30 mouse cellular contexts compared by ENCODE assay signal in the genomic region with DNA sequence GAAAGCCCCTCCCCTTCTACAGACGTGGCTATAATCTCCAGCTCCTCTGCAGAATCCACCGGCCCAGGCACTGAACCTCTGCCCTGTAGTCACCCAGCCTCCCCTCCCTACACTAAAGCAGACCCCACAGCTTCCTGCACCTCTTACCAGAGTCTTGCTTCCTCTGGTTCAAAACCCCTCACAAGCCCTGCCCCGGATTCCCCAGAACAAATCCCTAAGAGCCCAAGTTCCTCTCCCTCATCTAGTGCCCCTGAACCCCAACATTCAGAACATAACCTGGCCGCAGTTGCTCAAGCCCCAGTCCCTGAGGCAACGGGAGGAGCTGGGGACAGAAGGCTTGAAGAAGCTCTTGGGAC. TPM values are rescaled to one million over a fixed set of nuclear protein-coding genes. Genes with fewer than 3 reads are reported as not detected.
"Had no signal": no experiment of that assay in that cellular context is flagged by ENCODE, and none has a peak within 500 bp of the region (broad histone marks: within the 10 kb centered on the region; RNA-seq: fewer than 3 reads in every experiment).

No protein-coding gene starts in this region.

- H3K27me3 ChIP-seq: heart, embryonic 13.5 days; heart, embryonic 15.5 days; hindbrain, embryonic 15.5 days; kidney, embryonic 15.5 days had no signal

- H3K4me3 ChIP-seq: heart, adult 2 months; heart, embryonic 13.5 days; heart, embryonic 15.5 days; hindbrain, embryonic 13.5 days; hindbrain, embryonic 15.5 days; kidney, embryonic 15.5 days; limb, embryonic 12.5 days had no signal

- H3K27ac ChIP-seq: heart, adult 2 months; heart, embryonic 13.5 days; heart, embryonic 15.5 days; hindbrain, embryonic 13.5 days; hindbrain, embryonic 15.5 days; hindbrain, postnatal 0 days; kidney, embryonic 15.5 days; kidney, postnatal 0 days; limb, embryonic 12.5 days had no signal

- DNase-seq: gastrocnemius, postnatal 14 days; gastrocnemius, postnatal 36 days; heart, adult 2 months; heart, postnatal 14 days; heart, postnatal 36 days; kidney, adult 11 months; kidney, adult 2 months; kidney, adult 9 months; kidney, postnatal 14 days; kidney, postnatal 36 days; layer of hippocampus, adult 9-11 months; layer of hippocampus, postnatal 36 days; left cerebral cortex, postnatal 4 days had no signal

RNA-seq across cellular contexts. Expression of a gene that starts 18.9 kb away (rescaled TPM):
- total RNA-seq: gastrocnemius, adult 8-10 months; heart, adult 2 months; heart, postnatal 14 days; heart, postnatal 36 days; hematopoietic stem cell, adult 5-6 weeks; layer of hippocampus, adult 18-20 months; layer of hippocampus, postnatal 14 days; layer of hippocampus, postnatal 36 days; left cerebral cortex, adult 18-20 months; left cerebral cortex, adult 8-10 months; left cerebral cortex, postnatal 10 days; left cerebral cortex, postnatal 25 days; left cerebral cortex, postnatal 4 days had no signal
- polyA plus RNA-seq: liver, embryonic 11.5 days had no signal
